Mouse (Mus musculus): ENCODE data around the gene Fars2.
A peak's percentile ranks its signal among the peaks of the same experiment; 100 is the strongest.

The Fars2 gene

DNA sequence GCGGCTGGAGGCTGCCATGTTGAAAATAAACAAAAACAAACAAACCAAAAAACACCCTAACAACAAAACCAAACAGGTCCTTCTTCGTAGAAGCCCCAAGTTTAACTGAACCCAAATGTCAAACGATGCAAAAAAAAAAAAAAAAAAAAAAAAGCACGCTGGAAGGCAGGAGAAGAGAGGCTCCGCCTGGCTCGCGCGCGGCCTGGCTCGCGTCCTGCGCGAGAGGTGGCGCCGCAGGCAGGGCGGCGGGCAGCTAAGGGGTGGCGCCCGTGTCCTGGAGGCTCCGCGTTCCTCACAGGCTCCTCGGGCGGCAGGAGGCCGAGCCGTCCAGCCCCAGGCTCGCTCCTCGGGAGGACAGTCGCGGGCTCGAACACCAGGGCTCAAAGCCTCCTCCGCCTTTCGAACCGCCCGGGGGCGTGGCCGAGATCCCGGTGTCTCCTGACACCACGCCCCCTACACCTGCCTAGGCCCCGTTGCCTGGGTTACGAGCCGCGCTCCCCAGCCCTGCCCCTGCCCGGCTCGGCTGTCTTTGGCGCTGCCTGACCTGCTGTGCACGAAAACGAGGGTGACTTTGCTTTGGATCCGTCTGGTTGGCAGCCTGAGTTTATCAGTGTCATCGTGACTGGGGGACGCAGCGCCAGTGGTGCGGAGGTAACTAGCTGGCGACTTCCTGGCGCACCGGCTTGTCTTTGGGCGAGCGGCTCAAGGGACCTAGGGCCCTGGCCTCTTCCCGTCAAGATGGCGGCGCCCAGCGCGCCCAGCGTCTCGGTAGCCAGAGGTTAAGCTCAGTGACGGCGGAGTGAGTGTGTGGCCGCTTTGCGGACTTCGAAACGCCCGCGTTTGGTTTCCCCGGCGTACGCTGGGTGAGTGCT lies at the start of gene Fars2, which contains the start of gene Lyrm4:
Fars2 (plus strand) TSS at position 270 of the 872 bp plus-strand sequence.
Lyrm4 (minus strand) TSS at position 384 of the 872 bp plus-strand sequence.
- DNase-seq, result peak; percentile 98

DNA sequence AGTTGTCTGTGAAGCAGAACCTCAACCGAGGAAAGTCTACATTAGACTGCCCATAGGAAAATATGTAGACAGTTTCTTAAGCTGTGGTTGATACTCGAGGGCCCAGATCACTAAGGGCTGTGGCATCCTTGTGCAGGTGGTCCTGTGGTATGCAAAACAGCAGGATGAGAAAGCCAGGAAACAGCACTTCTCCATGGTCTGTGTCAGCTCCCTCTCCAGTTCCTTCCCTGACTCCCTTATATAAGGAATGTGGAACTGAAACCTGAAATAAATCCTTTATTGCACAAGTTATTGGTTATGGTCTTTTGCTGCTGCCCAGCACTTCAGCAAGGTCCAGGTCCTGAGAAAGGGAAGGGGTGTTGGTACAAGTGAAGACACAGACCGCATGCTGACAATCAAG lies 42.7 kb upstream of the Fars2 start:
- DNase-seq, result no peak

DNA sequence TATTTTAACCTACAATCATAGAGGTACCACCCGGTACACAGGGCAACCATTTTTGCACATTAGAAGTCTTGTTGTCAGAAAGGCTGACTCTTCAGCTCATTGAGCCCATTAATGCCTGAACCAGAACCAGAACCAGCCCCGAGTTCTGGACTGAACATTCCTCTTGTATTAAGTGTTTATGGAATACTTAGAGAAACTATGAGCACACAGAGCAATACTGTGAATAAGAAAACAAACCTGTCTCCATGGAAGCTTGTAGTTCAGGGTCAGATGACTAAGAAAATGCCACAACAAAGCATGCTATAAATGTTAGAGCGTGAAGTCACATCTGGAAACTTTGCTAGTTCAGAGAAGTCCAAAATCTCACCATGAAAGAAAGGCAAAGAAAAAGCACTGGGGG lies 35.6 kb upstream of the Fars2 start:
- no peak for DNase-seq

DNA sequence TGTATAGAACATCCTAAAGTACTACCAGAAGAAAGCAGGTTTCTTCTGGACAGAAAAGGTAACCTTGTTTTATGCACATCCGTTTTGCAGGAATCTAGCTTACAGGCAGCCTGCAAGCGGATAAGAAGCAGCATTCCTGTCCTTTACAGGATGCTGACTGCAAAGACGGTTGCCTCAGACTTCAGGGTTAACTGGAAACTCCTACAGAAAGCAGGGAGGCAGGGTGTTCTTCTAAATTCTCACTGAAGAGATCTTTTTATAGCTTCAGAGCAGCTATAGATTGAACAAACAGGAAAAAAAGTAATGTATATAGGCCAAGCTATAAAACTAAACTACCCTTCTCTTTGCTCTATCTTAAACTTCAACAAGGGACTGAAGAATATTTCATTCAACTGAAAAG lies 32.5 kb upstream of the Fars2 start:
- DNase-seq, result no peak

DNA sequence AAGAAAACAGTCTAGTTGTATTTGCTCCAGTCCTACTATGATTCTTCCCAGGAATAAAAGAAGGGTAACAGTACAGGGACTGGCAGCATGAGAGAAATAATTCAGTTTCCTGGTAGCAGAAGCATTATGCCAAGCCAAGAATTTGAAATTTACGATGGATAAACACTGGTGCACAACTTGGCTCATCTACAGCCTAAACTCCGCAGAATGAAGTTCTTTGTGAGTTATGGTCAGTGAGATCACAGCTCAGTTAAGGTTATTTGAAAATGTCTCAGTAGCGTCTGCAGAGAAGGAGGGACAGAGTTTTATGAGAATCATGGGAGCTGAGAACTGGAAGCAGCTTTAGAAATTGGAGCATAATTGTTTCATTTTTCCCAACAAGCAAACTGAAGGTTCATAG lies 31.2 kb upstream of the Fars2 start:
- no peak for DNase-seq

DNA sequence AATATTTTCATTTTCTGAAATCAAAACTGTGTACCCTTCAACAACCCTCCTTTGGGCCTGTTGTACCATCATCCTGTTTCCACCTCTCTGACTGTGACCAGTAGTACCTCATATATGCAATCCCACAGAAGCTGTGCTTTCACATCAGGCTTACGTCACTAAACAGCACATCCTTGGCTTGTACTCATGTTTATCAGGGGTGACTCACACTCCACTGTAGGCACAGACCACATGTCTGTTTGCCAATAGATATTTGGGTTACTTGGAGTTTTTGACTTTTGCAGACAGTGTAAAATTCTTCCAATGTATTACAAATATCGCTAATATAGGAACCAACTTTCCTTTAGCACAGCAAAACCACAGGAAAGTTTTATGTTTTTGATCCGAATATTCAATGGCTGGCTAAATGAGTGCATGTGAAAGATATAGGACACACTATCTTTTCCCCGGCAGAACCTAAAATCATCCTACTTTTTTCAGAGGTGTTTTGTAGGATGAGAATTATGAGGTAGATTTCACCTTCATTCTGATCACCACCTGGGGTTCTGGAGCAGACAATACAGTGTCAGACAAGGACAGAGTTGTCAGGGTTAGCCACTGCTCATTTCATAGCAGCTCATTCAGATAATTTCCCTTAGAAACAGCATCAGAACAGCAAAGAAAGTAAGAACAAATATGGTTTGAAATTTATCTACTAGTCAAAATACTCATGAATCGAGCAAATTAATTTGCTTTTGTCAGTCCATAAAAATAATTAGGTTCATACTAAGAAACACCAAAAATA lies 30.4 kb upstream of the Fars2 start:
- no peak for DNase-seq

DNA sequence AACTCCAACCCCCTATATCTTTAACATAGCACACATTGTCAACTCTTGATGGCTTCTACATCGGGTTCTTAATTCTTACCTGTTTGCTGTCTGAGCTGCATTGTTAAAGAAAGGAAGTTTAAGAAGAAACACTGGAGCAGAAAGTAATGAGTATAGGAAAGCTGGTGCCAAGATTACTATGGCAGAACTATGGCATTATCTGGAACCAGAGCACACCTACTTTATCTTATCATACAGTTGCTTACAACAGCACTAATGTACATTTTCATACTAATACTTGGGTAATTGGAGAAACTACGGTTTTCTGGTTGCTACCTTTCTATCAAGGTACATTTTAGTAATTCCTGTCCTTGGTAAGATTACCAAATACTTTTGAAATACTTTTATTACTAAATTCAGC lies 29.8 kb upstream of the Fars2 start:
- no peak for DNase-seq

DNA sequence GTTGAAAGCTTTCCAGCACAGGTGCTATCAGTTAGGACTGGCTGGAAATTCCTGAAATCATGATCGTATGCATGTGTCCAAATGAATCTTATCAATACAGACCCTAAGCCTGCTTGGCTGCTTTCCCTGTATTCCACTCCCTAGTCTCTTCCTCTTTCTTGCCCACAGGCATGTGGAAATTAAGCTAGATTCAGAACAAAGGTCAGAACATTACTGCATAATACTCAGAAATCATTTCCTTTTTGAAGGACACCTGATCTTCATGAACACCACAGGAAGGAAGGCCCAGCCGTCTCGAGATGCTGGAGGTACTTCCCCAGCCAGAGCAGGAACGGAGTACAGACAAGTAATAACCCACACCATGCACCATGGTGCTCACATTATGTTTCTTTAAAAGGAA lies 29.0 kb upstream of the Fars2 start:
- DNase-seq, result no peak

DNA sequence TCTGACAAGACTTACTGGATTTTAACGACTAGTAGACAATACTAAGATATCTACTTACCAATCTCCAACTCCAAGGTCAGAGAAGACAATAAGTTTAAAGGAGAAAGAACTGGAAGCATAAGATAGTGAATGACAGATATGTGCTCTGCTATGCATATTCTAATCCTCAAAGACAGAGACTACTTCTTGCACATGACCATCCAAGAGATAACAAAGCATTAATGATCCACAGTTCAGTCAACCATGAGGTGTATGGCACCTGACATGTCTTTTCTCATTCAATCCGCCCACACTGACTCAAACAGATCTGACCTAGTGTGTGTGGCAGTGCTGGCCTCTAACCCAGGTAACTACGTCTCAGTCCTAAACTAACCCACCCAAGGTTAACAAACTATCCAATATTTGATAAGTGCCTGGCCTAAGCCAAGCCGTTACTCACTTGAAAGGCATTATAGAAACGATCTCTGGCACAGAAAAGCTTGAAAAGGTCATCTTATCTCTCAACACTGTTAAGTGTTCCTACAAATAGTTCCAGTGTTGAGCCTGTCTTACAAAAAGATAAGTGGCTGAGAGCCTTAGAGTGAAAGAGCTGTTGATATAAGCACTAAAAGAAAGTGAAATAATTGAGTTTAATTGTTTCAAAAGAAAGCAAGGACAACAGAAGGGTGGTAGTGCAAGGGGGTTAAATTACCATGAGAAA lies 20.4 kb upstream of the Fars2 start:
- no peak for DNase-seq

DNA sequence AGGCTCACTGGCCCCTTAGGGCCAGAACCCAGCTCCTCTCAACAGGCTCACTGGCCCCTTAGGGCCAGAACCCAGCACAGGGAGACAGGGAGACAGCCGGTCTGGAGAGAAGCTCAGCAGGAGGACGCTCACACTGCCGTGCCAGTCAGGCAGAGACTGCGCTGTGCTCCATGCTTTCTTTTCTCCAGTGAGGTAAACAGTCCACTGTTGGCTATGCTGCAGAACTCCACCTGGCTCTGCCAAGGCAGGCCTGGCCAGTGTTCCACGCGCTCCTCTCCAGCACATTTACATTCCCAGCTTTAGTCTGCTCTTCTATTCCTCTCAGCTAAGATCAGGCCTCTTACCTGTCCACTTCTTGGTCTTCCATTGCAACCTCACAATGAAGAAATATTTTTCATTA lies 11.6 kb upstream of the Fars2 start:
- DNase-seq, result no peak

DNA sequence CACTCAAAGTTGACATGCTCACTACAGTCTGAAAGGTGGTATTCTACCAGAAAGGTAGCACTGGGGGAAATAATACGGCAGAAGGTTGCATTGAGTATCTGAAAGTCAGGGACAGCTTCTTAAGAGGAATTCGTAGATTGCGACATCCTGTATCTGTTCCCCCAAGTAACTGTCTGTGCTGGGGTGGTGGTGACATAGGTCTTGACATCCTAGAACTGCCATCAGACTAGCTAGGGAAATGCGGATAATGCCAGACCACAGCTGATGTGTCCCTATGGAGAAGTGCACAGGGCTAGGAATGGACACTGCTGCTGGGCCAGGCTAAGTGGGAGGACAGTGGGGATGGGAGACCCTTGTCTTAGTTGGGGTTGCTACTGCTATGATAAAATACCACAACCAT lies 8.7 kb upstream of the Fars2 start:
- no peak for DNase-seq

DNA sequence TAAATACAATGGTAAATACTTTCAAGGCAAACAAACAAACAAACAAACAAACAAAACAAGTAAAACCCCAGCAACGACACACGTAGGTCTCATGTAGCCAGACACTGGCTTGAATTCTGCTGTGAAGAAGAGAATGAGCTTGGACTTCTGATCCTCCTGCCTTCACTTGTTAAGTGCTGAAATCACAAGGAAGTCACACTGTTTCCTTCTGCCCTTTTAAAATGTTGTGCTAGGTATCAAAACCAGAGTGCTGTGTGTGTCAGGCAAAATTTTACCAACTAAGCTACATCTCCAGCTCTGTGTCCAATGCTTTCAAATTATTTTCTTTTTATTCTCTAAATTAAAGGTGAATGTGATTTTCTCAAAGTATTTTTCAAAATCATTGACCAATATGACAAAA lies 5.9 kb upstream of the Fars2 start:
- no peak for DNase-seq

DNA sequence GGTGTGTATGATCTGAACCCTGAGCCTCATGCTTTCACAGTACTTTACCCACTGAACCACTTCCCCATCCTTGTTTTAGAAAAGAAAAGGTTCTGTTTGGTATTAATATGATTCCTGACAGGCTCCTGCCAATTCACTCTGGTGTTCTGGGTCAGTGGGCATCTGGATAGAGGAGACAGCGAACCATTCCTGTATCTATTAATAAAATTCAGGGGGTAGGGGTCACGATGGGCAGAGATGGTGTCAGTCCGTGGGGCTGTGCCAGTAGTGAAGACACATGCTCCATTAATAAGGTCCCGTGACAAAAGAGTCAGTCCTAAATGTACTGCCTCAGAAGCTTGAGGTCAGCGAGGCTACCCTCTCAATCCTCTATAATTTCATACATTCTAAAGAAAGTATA lies 4.0 kb upstream of the Fars2 start:
- no peak for DNase-seq

DNA sequence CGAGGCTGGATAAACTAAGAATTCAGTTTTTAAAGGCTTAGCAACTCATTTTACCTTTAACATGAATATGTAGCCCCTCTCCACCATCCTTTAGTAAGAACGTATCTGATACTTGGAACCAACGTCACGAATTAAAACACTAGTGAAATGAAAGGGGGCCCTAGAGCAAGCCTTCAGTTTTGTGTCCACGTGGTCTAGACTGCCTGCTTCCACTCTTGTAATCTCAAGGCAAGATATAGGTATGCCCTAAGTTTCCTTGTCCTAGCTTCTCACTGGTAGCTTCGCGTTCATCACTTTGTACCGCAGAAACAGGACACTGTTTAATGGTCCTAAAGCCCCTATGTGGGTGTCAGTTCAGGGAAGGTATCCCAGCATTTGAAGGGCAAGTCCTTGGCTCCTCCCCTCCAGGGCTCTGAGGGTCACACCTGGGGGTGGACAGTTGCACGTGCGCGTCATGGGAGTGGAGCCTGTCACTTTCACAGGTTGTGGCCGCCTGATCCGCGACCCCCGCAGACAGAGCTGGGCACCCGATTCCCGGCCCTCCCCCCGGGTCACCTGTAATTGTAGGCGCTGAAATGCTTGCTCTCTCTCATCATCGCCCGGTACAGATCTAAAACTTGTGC lies 581 bp upstream of the Fars2 start:
- peak; percentile 19 for DNase-seq

DNA sequence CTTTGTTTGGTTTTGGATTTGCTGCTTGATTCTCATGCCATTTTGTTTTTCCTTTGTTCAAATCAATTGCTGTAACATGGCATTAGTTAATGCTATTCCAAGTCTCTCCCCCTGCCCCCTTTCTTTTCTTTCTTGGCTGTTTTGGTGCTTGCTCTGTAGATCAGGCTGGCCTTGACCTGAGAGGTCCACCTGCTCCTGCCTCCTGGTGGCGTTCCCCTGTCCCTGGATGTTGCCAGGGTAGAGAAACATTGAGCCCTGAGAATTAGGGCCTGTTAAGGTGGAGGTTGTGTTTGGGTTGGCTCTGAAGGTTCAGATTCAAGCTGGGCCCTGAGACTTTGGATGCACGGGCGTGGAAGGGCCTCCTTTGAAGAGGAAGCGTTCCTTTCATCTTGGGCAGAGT lies 2.5 kb downstream of the Fars2 start:
- DNase-seq, result no peak

DNA sequence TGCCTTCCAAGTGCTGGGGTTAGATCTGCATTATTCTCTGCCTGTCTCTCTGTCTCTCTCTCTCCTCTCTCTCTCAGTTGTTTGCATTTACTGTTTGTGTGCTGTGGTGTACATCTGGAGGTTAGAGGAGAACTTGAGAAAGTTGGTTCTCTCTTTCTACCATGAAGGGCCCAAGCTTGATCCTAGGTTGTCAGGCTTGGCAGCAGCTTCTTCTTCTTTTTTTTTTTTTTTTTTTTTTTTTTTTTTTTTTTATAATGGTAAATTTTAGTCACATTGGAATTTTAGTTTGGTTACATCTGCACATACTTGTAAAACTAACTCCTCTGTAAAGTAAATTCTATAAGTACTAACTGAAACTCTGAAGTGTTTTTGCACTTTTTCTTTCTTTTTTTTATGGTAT lies 3.4 kb downstream of the Fars2 start:
- no peak for DNase-seq

DNA sequence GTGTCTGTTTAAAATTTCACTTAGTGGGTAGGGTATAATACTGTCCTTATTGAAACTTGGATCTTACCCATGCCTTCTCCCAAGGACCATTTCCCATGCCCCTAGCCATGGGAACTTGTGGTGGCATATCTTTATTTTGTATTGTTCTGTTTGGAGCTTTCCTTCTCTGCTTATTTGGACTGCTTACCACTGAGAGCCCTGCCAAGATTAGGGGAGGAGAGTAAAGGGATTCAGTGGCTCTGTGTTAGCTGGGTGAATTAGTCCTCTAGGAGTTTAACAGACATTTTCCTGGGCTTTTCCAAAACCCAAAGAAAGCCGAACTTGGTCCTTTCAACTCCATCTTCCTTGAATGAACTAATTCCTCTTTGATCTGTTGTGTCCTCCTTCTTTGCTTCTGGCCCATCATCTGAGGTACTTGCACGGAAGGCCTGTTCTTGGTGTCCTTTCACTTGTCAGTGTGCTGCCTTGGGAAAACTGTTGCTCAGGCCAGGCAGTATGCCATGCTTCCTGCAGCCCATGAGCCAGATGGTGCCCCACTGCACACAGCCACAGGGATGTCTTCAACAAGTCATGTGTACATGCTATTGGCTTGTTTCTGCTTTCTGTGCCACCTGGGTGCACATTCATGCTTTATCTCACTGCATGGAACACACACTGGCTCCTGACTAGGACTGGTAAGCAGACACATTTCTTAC lies 12.3 kb downstream of the Fars2 start:
- no peak for DNase-seq

DNA sequence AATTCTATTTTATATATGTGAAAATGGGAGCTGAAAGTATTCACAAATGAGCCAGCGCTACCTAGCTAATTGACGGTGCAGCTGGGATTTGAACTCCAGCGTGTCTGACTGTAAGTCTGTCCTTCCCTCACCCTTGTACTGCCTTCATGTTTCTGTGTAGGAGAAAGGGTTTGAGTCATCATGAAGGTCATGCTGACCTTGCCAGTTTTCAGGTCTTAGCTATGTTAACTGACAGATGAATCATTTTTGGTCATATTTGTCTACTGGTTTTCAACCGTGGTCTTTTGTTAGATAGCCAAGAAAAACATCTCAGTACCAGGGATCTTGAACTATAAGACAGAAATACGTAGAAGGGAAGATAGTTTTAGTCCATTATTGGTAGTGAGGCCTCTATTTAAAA lies 14.2 kb downstream of the Fars2 start:
- no peak for DNase-seq

DNA sequence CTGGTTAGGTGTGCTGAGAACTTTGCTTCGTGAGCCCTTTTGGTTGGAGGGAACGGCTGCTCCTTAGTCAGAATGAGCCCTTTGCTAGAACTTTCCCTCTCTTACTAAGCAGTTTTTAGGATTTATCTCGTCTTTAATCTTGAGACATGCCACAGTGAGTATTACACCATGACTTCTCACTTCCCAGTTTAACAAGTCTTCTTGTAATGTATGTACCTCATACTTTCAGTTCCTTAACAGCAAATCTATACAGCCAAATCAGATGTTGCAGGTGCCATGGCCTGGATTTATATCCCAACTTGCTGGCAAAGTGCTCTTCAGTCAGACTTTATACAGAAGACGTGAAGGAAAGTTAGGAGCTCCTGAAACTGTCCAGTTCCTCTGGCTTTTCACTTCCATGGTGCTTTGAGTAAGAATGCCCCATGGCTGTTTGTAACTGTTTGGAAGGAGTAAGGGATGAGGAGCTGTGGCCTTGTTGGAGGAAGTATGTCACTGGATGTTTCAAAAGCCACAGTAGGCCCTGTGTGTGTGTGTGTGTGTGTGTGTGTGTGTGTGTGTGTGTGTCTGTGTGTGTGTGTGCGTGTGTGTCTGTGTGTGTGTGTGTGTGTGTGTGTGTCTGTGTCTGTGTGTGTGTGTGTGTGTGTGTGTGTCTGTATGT lies 14.9 kb downstream of the Fars2 start:
- no peak for DNase-seq

DNA sequence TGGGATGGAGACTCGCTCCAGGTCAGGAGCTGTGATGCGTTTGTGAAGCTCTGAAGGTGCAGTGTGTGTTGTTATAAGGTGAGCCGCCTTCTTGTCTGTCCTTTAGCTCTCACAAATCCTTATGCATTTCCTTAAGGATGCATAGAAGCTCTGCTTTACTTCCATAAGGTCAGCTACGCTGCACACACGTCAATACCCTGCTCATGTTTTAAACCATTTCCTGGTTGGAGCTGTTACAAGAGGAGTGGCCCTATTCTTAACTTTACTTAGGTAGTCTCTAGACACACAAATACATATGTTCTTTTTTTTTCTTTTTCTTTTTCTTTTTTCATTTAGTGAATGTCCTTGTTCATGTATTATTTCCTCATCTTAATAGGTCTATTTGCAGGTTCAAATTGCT lies 22.5 kb downstream of the Fars2 start:
- DNase-seq, result no peak

DNA sequence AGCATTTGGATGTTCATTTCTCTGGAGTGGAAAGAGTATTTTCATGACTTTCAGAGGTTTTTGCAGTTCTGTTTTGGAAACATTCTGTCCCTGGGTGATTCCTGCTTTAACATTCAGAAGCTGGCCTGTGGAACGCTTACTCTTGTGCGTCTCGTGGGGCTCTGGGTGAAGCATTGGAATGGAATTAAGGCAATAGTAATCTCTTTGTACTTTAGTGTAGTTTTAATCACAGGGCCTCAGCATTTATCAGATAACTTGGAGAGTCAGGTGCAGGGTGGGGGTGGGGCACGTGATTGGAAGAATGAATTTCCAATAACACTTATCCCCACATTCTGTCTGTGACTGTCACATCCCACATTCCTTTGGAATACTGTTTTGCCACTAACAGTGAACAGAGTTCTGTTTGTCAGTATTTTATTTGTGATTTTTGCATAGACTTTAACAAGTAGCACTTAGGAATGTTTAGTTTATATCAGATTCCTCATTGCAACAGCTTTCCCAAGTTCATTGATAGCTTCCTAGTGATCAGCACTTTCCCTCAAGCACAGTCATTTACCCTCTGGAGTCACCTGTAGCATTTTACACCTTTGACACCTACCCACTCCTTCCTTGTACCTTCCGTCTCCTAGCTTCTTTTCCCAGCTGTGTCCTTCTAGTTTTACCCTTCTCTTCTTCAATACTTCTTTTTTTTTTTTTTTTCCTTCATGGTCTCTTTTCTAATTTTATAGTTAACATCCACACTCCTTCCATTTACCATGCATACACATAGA lies 23.2 kb downstream of the Fars2 start:
- no peak for DNase-seq

Data from lung, postnatal 14 days (tissue).